In genomic region chr2:146499111-146499510, GRCm38 (mm10) we compare ENCODE assay signal across 14 mouse cellular contexts.
"Had no signal": no experiment of that assay in that cellular context is flagged by ENCODE, and none has a peak within 500 bp of the region (broad histone marks: within the 10 kb centered on the region; RNA-seq: fewer than 3 reads in every experiment).

No protein-coding gene starts in this region.

- H3K9ac ChIP-seq: limb, embryonic 15.5 days; midbrain, embryonic 15.5 days; neural tube, embryonic 12.5 days had no signal

- DNase-seq: kidney, adult 11 months; kidney, adult 9 months; kidney, postnatal 36 days; lung, adult 2 months; lung, postnatal 36 days; spleen, adult 18-20 months; thymus, adult 2 months; thymus, postnatal 25 days had no signal

- H3K27me3 ChIP-seq: limb, embryonic 15.5 days; midbrain, embryonic 15.5 days; neural tube, embryonic 12.5 days had no signal

- H3K27ac ChIP-seq: kidney, postnatal 0 days; layer of hippocampus, adult 2 months; limb, embryonic 15.5 days; midbrain, embryonic 15.5 days; neural tube, embryonic 12.5 days had no signal

- H3K4me3 ChIP-seq: layer of hippocampus, adult 2 months; limb, embryonic 15.5 days; midbrain, embryonic 15.5 days; neural tube, embryonic 12.5 days had no signal

- H3K36me3 ChIP-seq: limb, embryonic 15.5 days; midbrain, embryonic 15.5 days; neural tube, embryonic 12.5 days had no signal

- ATAC-seq: lung, postnatal 0 days; midbrain, embryonic 15.5 days had no signal
